Mouse (Mus musculus) natural killer cell, adult 2 months (primary cell): ENCODE measurements at regions not wholly inside any gene's neighbourhood (a gene's known extent, or its start where the extent isn't known, plus 50 kb on each side); places are given as distances from the start of the nearest gene placed in this dataset.
A peak's percentile ranks its signal among the peaks of the same experiment; 100 is the strongest.

Source experiments
- DNase-seq, 2 experiments: peaks; one replicate each; pipeline ENCODE4 v3.0.0; 2022; ENCODE audit warnings: low spot score in 2 of 2

DNA sequence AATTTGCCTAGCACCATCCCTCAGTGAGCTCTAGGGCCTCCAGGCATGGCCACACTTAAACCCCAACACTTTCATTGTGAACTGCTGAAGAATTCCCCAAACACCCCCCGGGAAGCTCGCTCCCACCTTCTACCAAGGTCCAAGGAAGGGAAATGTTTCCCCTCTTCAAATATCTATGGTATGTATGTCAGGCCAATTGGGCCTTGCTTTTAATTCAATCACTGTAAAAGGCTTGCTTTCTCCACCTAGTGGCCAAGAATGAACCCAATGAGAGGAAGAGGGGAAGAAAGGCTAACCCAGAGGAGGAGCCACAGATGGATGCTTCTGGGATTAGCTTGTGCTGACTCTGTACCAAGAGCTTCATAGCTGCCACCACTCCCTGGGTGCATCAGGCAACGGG lies 336.3 kb upstream of the Tgfbr2 start:
- DNase-seq = no peak

GRCm38 (mm10) chr9:116507756-116508155 lies 332.6 kb upstream of the Tgfbr2 start:
- DNase-seq = no peak

DNA sequence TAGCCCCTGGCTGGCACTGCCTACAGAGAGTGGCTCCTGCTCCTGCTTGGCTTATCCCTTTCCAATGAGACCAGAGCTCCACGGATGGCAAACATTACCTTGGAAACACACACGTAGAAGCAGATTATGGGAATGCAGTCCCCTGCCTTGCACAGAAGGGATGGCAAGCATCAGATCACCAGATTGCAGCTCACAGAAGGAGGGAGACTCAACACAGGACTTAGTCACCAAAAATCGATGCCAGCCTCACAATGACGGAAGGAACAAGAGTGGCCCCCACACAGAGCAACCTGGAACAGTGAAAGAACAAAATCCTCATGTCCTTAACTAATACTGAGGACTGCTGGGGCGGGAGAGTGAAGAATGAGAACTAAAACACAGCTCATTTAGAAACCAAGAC lies 327.7 kb upstream of the Tgfbr2 start:
- DNase-seq = no peak

- no peak for DNase-seq
Observed at GRCm38 (mm10) chr9:116500951-116501350, 325.8 kb upstream of the Tgfbr2 start.

DNA sequence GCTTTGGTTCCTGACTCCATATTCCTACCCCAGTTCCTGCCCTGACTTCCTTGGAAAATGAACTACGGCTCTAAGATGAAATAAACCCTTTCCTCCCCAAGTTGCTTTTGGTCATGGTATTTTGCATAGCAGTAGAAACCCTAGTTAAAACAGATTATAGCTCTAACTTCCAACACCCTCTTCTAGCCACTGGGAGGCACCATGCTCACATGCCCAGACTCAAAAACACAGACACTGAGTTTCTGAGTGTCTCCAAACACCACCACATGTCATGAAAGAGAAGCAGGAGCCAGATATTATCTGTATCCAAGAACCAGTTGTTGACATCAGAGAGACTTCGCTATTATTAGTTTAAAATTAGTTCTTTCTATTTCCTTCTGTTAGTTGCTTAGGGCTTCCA lies 316.1 kb upstream of the Tgfbr2 start:
- DNase-seq = no peak

GRCm38 (mm10) chr9:116489787-116490186 lies 314.6 kb upstream of the Tgfbr2 start:
- peak in 1 of 2 experiments; percentile 9 for DNase-seq

DNA sequence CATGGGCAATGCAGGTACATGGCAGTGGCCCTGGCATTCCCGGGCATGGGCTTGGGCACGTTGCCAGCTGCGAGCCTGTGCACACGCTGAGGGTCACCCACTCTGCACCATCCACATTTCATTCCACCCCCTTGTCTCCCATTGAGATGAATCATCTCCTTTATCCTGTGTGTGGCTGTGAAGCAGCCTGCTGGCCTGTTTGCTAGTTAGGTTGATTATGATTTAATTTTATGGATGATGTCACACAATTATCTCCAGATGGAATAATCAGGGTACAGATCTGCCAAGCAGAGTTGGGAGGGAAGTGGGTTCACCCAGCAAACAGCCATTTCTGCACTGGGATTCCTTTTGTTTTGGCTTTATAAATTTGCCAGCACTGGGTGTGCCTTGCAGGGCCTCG lies 314.1 kb upstream of the Tgfbr2 start:
- DNase-seq = no peak

GRCm38 (mm10) chr9:116477309-116477708 lies 302.1 kb upstream of the Tgfbr2 start:
- DNase-seq = peak; percentile 15 to 20

DNA sequence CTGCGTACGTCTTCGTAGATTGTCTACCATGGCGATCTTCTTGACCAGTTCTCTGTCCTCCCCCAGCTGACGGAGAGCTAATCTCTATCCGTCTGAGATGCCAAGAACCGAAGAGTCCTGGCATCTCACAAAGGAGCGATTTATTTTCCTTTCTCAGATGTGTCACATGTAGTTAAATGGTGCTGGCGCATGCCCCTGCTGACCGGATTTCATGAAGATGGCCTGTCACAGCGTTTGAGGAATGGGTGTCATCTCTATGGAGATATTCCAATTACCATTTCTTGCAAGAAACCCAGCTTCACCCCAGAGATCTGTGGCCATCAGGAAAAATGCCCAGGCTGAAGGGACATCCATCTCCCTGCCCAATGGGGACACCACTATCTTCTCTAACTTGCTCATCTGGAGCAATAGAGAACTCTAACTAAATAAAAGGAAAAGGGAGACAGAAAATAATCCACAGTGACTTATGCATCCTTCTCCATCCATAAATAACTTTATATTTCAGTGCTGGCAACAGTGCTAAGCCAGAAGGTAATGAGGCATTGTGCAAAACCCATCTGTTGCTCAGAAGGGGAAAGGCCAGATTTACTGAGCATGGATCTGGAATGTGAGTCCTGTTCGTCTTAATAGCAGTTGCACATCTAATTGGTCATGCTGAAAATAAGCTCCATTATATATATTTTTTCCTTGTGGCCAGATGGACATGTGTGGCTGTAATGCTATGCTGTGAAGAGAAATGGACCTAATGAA lies 300.2 kb upstream of the Tgfbr2 start:
- DNase-seq = no peak

DNA sequence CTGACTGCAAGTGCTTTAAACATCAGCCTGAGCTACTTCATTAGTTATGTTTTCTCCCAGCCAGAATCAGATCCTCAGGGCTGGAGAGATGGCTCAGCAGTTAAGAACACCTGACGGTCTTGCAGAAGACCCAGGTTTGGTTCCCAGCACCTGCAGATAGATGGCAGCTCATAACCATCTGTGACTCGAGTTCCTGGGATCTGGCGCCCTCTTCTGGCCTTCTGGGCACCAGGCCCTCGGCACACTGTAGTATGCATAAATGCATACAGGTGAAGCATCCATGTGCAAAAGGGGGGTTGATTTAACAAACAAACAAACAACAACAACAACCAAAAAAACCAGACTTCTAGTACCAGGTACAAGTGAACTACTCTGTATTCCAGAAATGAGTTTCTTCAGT lies 297.7 kb upstream of the Tgfbr2 start:
- no peak for DNase-seq

- DNase-seq = no peak
Observed at GRCm38 (mm10) chr9:116468569-116469250, 293.6 kb upstream of the Tgfbr2 start.

- DNase-seq = no peak
Observed at GRCm38 (mm10) chr9:116466336-116466735, 291.2 kb upstream of the Tgfbr2 start.

- no peak for DNase-seq
Observed at GRCm38 (mm10) chr9:116464626-116465025, 289.5 kb upstream of the Tgfbr2 start.

DNA sequence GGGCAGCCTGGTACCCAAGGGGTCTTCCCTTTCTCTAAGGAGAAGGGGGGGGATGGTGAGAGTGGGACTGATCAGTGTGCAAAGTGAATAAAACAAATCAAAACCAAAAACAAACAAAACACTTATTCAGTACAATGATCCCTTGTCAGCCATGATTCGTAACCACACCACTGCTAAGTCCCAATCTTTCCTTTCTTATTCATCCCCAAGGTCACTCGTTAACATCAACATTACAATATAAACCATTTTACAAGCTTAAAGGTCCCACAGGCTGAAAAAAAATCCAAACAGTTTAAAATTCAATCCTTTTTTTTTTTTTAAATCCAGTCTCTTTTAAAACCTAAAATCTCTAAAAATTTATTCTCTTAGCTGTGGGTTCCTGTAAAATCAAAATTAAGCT lies 287.1 kb upstream of the Tgfbr2 start:
- no peak for DNase-seq

GRCm38 (mm10) chr9:116460022-116460421 lies 284.9 kb upstream of the Tgfbr2 start:
- no peak for DNase-seq

DNA sequence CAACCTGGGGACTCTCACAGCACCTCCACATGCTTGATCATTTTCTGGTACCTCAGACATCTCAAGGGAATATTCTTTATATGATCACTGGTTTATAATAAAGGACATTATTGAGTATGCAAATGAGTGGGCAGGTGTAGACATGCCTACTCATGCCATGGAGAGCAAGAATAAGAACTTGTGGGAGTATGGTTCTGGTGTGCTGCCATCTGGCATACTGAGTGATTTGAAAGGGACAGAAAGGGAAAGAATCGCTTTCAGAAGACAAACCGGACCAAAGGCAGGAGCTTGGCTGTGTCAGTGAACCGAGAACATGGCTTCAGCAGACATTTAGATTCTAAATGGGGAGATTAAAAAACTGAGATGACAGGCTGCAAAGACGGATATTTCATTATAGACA lies 276.9 kb upstream of the Tgfbr2 start:
- DNase-seq = no peak

GRCm38 (mm10) chr9:116450829-116451228 lies 275.7 kb upstream of the Tgfbr2 start:
- no peak for DNase-seq

DNA sequence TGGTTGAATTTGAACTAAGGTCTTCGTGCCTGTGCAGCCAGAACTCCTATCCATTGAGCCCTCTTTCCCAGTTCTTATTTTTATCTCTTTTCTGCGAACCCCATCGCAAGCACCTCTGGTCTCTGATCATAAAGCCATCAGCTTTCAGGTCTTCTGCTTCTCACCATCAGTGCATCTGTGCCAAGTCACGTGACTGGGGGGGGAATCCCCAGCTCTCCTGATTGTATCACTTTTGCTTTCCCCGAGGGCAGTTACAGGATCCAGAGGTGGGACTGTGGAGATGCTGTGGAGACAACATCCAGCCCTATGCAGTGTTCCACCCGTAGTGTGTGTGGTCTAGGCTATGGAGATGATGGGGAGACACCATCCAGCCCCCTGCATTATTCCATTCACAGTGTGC lies 272.6 kb upstream of the Tgfbr2 start:
- DNase-seq = peak in 1 of 2 experiments; percentile 2

- no peak for DNase-seq
Observed at GRCm38 (mm10) chr9:116438580-116438979, 263.4 kb upstream of the Tgfbr2 start.

- no peak for DNase-seq
Observed at GRCm38 (mm10) chr9:116434414-116434813, 259.3 kb upstream of the Tgfbr2 start.

DNA sequence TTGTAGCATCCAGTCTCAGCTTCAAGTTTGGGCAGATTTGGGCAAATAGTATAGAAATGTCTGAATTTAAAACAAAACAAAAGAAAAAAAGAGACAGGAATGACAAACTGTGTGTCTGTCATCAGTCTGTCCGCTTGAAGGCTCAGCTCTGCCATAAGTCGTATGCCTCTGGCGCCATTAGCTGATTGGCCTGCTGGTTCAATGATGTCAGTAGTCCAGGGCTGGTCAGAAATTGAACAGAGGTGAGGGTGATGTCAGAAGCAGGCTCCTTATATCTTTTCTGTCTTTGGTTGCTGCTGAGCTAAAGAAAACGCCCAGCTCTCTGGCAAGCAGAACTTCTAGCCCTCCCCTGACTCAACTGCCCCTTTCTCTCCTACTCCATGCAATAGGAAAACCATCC lies 253.9 kb upstream of the Tgfbr2 start:
- DNase-seq = no peak

GRCm38 (mm10) chr9:116428475-116428874 lies 253.3 kb upstream of the Tgfbr2 start:
- DNase-seq = no peak

- no peak for DNase-seq
Observed at GRCm38 (mm10) chr9:116427278-116427677, 252.1 kb upstream of the Tgfbr2 start.
